Mouse (Mus musculus): ENCODE measurements at regions not wholly inside any gene's neighbourhood (a gene's known extent, or its start where the extent isn't known, plus 50 kb on each side); places are given as distances from the start of the nearest gene placed in this dataset.
"Not testable (repeated sequence)": the region's sequence is repeated elsewhere in the genome, so short reads cannot be mapped to it uniquely, and the experiment has no call there.

DNA sequence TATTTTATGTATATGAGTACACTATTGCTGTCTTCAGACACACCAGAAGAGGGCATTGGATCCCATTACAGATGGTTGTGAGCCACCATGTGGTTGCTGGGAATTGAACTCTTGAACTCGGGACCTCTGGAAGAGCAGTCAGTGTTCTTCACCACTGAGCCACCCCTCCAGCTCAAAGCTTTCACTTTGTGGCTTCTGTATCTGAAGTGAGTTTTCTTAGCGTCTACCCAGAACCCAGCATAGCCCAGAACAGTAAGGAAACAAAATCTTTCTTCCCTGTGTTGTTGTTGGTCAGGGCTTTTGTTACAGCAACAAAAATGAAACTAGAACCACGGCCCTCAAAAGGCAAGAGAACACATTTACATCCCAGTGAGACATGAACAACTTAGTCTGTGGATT is 66.5 kb upstream of the Cpm start:
- not testable (repeated sequence) for H3K36me3 ChIP-seq (ENCODE audit: control insufficient read depth, insufficient read depth, low read length); H3K4me2 ChIP-seq (replicated peaks; ENCODE audit: low read depth, low read length); H3K4me3 ChIP-seq (ENCODE audit: low read length); ATAC-seq (ENCODE audit: low FRiP score, low TSS enrichment); H3K9me3 ChIP-seq (ENCODE audit: control insufficient read depth, low read length); H3K27me3 ChIP-seq (ENCODE audit: control insufficient read depth, insufficient read depth, low read length); H3K9ac ChIP-seq (ENCODE audit: low read depth, low read length); H3K27ac ChIP-seq (ENCODE audit: low read depth, low read length); H3K4me1 ChIP-seq (ENCODE audit: control insufficient read depth, insufficient read depth, low read length)
- 67% methylated on average over 3 of the region's 3 CpGs for WGBS

- H3K27ac ChIP-seq (ENCODE audit: low read depth, low read length), result no peak overlapping the region
- H3K4me3 ChIP-seq (ENCODE audit: low read length), result no peak overlapping the region
- WGBS, result 73% methylated on average over 13 of the region's 13 CpGs
- H3K4me1 ChIP-seq (ENCODE audit: control insufficient read depth, insufficient read depth, low read length), result peaks cover 7% of the 10 kb centered on the region; the same call in 1 of the 2 replicates
- 0 out of 2 replicates have a peak, but pooled peaks cover 3% of the 10 kb centered on the region for H3K9me3 ChIP-seq (ENCODE audit: control insufficient read depth, low read length)
- no peak overlapping the region for H3K4me2 ChIP-seq (replicated peaks; ENCODE audit: low read depth, low read length)
- H3K36me3 ChIP-seq (ENCODE audit: control insufficient read depth, insufficient read depth, low read length), result no peaks in the 10 kb centered on the region
- H3K27me3 ChIP-seq (ENCODE audit: control insufficient read depth, insufficient read depth, low read length), result no peaks in the 10 kb centered on the region
- H3K9ac ChIP-seq (ENCODE audit: low read depth, low read length), result no peak overlapping the region
- ATAC-seq (ENCODE audit: low FRiP score, low TSS enrichment), result no peak
Measured at GRCm38 (mm10) chr10:117561909-117562849, 67.1 kb upstream of the Cpm start.

DNA sequence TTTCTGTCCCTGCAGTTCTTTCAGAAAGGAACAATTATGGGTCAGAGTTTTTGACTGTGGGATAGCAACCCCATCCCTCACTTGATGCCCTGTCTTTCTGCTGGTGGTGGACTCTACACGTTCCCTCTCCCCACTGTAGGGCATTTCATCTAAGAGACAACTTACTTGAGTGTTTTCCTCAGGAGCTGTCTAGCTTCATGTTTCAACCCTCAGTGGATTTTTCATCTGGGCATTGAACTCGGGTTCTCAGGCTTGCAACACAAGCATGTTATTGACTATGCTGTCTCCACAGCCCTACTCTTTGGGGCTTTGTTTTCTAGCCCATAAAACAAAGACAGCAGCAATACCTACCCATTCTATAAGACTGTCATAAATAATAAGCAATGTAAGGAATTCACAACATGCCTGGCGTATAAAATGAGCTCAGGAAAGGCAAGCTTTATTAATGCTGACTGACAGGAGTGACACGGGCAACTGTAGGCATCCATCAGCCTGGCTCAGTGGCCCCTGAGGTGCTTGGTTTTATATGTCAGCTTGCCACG is 68.0 kb upstream of the Cpm start:
- H3K4me2 ChIP-seq (replicated peaks; ENCODE audit: low read depth, low read length), result no peak overlapping the region
- no peaks in the 10 kb centered on the region for H3K36me3 ChIP-seq (ENCODE audit: control insufficient read depth, insufficient read depth, low read length)
- no peak overlapping the region for H3K9ac ChIP-seq (ENCODE audit: low read depth, low read length)
- ATAC-seq (ENCODE audit: low FRiP score, low TSS enrichment), result no peak
- H3K4me3 ChIP-seq (ENCODE audit: low read length), result no peak overlapping the region
- H3K27ac ChIP-seq (ENCODE audit: low read depth, low read length), result no peak overlapping the region
- H3K9me3 ChIP-seq (ENCODE audit: control insufficient read depth, low read length), result 0 out of 2 replicates have a peak, but pooled peaks cover 2% of the 10 kb centered on the region
- peaks cover 7% of the 10 kb centered on the region for H3K4me1 ChIP-seq (ENCODE audit: control insufficient read depth, insufficient read depth, low read length)
- H3K27me3 ChIP-seq (ENCODE audit: control insufficient read depth, insufficient read depth, low read length), result no peaks in the 10 kb centered on the region
- WGBS, result 53% methylated on average over 5 of the region's 5 CpGs

- Histone ChIP-seq H3K4me3 (ENCODE audit: low read length) (no peak overlapping the region), H3K4me2 (replicated peaks; ENCODE audit: low read depth, low read length) (no peak overlapping the region), H3K27me3 (ENCODE audit: control insufficient read depth, insufficient read depth, low read length) (no peaks in the 10 kb centered on the region), H3K4me1 (ENCODE audit: control insufficient read depth, insufficient read depth, low read length) (peaks cover 7% of the 10 kb centered on the region), H3K36me3 (ENCODE audit: control insufficient read depth, insufficient read depth, low read length) (no peaks in the 10 kb centered on the region), H3K27ac (ENCODE audit: low read depth, low read length) (no peak overlapping the region), H3K9me3 (ENCODE audit: control insufficient read depth, low read length) (no peaks in the 10 kb centered on the region), H3K9ac (ENCODE audit: low read depth, low read length) (no peak overlapping the region)
- WGBS, result 60% methylated on average over 9 of the region's 9 CpGs
- ATAC-seq (ENCODE audit: low FRiP score, low TSS enrichment), result no peak
Measured at GRCm38 (mm10) chr10:117560396-117561278, 68.7 kb upstream of the Cpm start.

GRCm38 (mm10) chr10:117559615-117560395 is 69.5 kb upstream of the Cpm start:
- H3K9ac ChIP-seq (ENCODE audit: low read depth, low read length), result no peak overlapping the region
- no peaks in the 10 kb centered on the region for H3K9me3 ChIP-seq (ENCODE audit: control insufficient read depth, low read length)
- H3K36me3 ChIP-seq (ENCODE audit: control insufficient read depth, insufficient read depth, low read length), result no peaks in the 10 kb centered on the region
- ATAC-seq (ENCODE audit: low FRiP score, low TSS enrichment), result peak; percentile 50; the same call in 1 of the 2 replicates
- no peak overlapping the region; the same call in 1 of the 2 replicates for H3K27ac ChIP-seq (ENCODE audit: low read depth, low read length)
- no peaks in the 10 kb centered on the region for H3K27me3 ChIP-seq (ENCODE audit: control insufficient read depth, insufficient read depth, low read length)
- peaks cover 7% of the 10 kb centered on the region for H3K4me1 ChIP-seq (ENCODE audit: control insufficient read depth, insufficient read depth, low read length)
- no peak overlapping the region for H3K4me3 ChIP-seq (ENCODE audit: low read length)
- H3K4me2 ChIP-seq (replicated peaks; ENCODE audit: low read depth, low read length), result 0 out of 2 replicates have a peak overlapping the region, but pooled peaks have one; percentile 3
- WGBS, result 38% methylated on average over 17 of the region's 17 CpGs

DNA sequence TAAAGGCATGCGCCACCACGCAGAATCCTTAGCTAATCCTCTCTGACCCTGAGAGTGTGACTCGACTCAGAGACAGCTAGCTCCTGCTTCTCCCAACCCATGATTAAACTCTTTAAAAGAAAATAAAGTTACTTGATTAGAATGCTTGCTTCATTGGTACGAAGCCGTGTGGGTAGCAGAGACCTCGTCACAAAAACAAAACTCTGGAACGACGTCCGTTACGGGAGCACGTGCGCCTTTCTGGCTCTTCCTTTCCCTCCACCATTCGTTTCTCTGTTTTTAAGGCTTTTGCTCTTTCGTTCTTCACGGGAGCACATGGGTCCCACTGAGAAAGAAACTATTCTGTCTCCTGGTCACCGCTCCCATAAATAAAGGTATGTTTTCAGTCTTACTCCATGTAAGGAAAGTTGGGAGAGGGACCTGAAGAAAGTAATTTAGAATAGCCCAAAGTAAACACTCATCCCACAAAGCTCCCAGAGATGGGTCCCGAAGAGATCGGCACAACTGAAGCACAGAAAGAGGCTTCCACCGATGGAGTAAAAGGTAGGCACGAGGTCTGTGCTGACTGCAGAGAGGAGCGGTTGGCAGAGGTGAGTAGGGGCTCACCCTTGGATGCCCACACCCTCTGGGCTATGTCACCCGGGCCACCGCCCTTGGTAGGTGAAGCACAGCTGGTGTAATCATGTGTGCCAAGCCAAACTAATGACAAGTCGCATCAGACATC is 70.2 kb upstream of the Cpm start:
- Histone ChIP-seq H3K27me3 (ENCODE audit: control insufficient read depth, insufficient read depth, low read length) (no peaks in the 10 kb centered on the region), H3K27ac (ENCODE audit: low read depth, low read length) (no peak overlapping the region), H3K4me3 (ENCODE audit: low read length) (no peak overlapping the region), H3K4me2 (replicated peaks; ENCODE audit: low read depth, low read length) (0 out of 2 replicates have a peak overlapping the region, but pooled peaks have one; percentile 3), H3K9ac (ENCODE audit: low read depth, low read length) (no peak overlapping the region), H3K4me1 (ENCODE audit: control insufficient read depth, insufficient read depth, low read length) (peaks cover 7% of the 10 kb centered on the region), H3K36me3 (ENCODE audit: control insufficient read depth, insufficient read depth, low read length) (no peaks in the 10 kb centered on the region), H3K9me3 (ENCODE audit: control insufficient read depth, low read length) (no peaks in the 10 kb centered on the region)
- WGBS, result 60% methylated on average over 24 of the region's 24 CpGs
- ATAC-seq (ENCODE audit: low FRiP score, low TSS enrichment), result 0 out of 2 replicates have a peak, but pooled peaks have one; percentile 48

DNA sequence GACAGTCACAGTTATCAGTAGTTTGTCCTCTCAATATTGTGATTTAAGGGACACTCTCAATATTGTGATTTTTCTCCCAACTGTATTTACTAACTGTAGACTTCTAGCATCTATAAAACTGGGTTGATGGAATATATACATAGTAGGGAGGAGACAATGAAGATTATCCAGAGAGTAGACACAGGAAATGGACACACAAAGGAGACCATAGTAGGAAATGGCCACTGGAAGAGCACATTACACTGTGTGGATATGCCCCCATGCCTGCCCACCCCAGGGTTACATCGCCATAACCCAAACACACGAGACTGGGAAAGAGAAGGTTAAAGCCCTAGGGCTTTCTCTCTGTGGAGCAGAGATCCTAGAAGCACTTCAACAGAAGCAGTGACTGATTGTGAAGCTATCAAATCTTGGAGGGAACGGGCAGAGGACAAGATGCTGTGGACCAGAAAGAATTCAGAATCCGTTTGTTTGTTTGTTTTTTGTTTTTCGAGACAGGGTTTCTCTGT is 71.0 kb upstream of the Cpm start:
- Histone ChIP-seq H3K9me3 (ENCODE audit: control insufficient read depth, low read length) (no peaks in the 10 kb centered on the region), H3K9ac (ENCODE audit: low read depth, low read length) (no peak overlapping the region), H3K4me3 (ENCODE audit: low read length) (no peak overlapping the region), H3K27ac (ENCODE audit: low read depth, low read length) (no peak overlapping the region), H3K4me2 (replicated peaks; ENCODE audit: low read depth, low read length) (no peak overlapping the region), H3K27me3 (ENCODE audit: control insufficient read depth, insufficient read depth, low read length) (no peaks in the 10 kb centered on the region), H3K36me3 (ENCODE audit: control insufficient read depth, insufficient read depth, low read length) (no peaks in the 10 kb centered on the region), H3K4me1 (ENCODE audit: control insufficient read depth, insufficient read depth, low read length) (peaks cover 7% of the 10 kb centered on the region)
- ATAC-seq (ENCODE audit: low FRiP score, low TSS enrichment), result no peak
- 79% methylated on average over 5 of the region's 5 CpGs for WGBS

- Histone ChIP-seq H3K4me2 (replicated peaks; ENCODE audit: low read depth, low read length) (no peak overlapping the region), H3K36me3 (ENCODE audit: control insufficient read depth, insufficient read depth, low read length) (no peaks in the 10 kb centered on the region), H3K4me3 (ENCODE audit: low read length) (no peak overlapping the region), H3K4me1 (ENCODE audit: control insufficient read depth, insufficient read depth, low read length) (peaks cover 7% of the 10 kb centered on the region), H3K27me3 (ENCODE audit: control insufficient read depth, insufficient read depth, low read length) (no peaks in the 10 kb centered on the region), H3K27ac (ENCODE audit: low read depth, low read length) (no peak overlapping the region), H3K9me3 (ENCODE audit: control insufficient read depth, low read length) (no peaks in the 10 kb centered on the region), H3K9ac (ENCODE audit: low read depth, low read length) (no peak overlapping the region)
- WGBS, result 96% methylated on average over 1 of the region's 1 CpGs
- no peak for ATAC-seq (ENCODE audit: low FRiP score, low TSS enrichment)
Measured at GRCm38 (mm10) chr10:117557666-117558065, 71.6 kb upstream of the Cpm start.
